Mouse (Mus musculus) liver, adult (tissue): ENCODE results near the gene Fyb.
A peak's percentile ranks its signal among the peaks of the same experiment; 100 is the strongest.

ENCODE experiments used
- GATA4 ChIP-seq: IDR thresholded peaks from 2 replicates; pipeline ENCODE4 v1.6.1; 2014; ENCODE audit warnings: mild to moderate bottlenecking, low read length; ENCODE audit not compliant: insufficient replicate concordance

Fyb gene

DNA sequence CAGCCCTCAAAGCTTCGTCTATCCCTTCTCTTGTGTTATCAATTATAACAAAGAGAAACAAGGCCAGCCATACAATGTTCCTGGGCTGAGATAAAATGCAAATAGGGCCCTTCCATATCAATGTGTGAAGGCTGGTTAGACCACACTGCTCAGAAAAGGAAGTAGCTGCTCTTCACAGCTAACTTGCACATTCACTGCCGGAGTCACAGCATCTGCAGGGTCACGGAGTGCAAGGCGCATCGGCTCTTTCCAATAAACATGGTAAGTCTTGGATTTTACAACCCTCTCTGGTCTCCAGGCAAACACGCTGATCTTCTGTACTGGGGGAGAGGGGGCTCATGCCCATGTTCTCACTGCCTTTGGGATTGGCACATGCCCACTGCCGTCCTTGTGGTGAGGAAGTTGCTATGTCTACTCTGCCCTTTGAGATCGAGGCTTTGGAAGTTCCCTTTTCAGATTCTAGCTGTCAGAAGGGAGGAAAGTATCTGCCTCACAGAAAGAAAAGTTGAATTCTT, at the start of gene Fyb:
Gene Fyb (plus strand): TSS at position 201 of the 515 bp plus-strand sequence.
- TF ChIP-seq GATA4: no peak

DNA sequence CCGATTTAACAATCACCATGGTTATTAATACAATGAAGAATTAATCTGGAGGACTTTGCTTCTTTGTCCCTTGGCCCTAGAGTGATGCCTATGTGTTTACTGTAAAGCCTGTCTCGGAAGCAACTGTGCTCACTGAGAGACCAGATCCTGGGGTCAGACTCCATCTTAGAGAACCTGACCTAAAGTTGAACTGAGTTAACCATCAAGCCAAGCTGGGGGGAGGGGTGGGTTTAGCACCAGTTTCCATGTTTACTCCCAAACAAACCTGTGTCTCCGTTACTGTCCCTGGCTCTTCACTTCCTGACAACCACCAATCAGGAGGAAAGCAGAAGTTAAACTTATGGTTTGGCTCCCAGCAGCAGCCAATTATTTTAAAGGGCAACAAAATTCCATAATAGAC, 39.1 kb upstream of the Fyb start:
- no peak for TF ChIP-seq GATA4

DNA sequence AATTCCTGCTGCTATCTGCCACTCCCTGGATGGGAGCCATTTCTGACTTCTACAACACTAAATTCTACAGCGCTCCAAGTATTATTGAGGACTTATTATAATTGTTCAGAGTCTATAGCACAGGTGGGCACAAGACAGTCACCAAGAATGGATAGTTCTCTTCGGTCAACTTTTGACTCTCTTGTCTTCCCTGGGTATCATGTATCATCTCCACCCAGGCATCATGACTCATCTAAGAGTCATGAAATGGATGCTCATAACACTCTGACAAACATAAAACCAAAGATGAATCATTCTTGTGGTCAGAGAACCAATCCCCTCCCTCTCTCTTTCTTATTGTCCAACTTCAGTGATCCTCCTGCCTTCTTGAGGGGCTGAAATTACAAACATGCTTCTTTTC, 30.3 kb upstream of the Fyb start:
- TF ChIP-seq GATA4: no peak

DNA sequence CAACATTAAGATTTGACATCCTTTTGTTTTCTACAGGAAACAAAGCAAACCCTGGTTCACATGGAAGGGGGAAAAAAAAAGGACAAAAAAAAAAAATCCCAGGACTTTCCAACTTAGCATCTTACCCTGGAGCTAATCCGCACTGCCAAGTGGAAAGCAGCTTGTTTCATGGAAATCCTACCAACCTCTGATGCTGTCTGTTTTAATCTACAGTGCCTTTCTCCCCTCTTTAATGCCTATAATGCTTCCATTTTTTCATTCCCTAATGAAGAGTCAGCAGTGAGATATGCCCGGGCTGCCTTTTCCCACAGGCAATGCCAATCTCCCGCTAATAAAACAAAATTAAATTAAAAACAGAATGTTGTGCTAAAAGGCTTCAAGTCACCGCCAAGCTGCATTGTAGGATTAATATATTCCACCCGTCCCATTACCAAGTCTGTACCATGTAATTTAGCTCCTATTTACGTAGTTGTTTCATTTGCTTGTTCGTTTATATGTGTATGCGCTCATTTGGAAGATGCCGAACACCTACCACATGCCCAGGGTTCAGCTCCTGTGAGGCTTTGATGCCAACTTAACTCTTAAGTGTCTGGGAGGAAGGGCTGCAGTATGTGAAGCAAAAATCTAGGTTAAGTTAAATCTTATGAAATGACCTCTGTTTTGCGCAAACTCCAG, 24.1 kb upstream of the Fyb start:
- no peak for TF ChIP-seq GATA4

DNA sequence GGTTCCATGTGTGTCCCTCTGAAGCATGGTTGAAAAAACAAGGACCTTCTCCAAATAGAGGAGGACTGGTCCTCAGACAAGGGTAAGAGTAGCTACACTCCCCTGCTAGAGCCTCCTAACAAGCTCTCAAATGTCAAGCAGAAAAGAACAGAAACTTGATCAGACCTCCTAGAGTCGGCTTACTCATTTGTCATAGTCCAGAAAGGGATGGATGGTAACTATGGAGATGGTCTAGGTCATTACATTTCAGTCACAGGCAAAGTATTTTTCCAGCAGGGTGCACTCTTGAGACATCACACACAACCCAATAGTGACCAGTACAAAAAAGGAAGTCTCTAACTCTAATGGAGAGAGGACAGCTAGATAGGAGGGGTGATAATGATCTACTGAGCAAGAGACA, 21.9 kb upstream of the Fyb start:
- no peak for TF ChIP-seq GATA4

DNA sequence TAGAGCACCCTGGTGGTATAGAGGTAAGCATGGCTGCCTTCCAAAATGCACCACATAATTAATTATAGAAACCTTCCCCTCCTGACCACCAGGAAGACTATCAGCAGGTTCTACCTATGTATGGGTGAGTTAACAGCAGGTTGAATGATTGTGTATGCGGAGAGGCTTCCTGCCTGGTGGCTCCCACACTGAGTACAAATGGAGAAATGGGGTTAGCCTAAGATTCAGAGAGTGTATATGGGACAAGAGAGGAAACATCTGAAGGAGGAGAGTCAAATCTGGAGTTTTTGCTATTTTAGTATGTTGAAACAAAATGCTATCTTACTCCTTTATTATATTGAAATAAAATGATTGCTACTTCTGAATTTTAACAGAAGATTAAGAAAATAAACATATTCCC, 5.1 kb upstream of the Fyb start:
- TF ChIP-seq GATA4: no peak

DNA sequence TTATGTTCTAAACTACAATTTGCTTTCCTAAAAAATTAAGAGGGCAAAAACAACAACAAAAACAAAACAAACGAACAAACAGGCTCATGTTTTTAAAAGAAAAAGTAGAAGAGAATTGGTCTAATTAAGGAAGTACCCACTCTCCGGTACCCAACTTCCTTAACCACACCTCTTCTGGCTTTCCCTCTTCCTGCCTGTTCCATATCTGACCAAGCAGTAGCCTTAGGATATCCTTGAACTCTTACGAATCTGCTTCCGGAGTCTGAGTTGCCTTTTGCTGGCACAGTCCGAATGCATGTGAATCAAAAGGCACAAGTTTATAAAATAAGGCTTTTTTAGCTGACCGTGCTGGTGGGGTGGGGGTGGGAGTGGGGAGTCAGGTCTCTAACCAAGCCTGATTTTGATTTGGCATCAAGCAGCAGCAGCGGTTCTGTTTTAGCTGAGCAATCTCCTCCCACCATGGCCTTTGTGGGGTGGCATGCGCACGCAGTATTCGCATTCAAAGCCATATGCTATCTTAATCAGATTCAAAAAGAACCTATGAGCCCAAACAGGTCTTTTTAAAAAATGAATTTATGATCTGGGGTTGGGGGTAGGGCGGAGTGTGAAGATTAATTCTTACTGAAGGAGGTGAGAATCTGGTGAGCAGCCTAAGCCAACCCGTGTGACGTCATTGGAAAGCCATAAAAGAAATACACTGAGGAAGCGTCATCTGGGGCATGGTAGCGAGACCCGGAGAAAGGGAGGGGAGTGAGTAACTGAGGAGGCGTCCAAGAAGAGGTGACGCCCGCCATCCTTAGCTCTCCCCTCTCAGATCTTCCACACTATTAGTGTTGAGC, 3.0 kb upstream of the Fyb start:
- no peak; the same call in 1 of the 2 replicates for TF ChIP-seq GATA4

DNA sequence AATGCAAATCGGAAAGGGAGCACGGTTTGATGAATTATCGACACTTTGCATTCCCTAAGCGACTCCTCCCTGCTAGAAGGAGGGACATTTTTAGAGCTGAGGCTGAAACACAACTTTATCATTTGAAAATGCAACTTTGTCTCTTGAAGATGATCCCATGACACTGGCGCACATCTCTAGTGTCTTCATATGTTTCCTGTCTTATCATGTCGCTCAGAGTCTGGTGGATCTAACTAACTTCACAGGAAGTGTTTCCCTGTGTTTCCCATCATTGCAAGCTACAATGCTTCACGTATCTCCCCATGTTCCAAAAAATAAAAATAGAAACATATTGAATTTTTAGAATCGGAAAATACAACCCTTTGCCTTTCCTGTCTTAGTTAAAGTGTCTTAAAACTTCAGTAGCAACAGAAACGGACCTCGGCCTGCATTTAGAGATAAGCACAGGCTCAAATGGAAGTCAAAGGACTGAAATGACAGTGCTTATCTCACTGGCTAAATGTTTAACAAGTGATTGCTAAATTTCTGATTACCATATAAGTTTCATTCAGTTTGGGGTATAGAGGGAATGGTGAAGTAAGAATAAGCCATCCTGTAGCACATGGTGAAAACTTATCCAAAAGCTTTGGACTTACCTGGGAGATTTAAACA, 2.0 kb upstream of the Fyb start:
- peak; percentile 63; the same call in 1 of the 2 replicates for TF ChIP-seq GATA4

DNA sequence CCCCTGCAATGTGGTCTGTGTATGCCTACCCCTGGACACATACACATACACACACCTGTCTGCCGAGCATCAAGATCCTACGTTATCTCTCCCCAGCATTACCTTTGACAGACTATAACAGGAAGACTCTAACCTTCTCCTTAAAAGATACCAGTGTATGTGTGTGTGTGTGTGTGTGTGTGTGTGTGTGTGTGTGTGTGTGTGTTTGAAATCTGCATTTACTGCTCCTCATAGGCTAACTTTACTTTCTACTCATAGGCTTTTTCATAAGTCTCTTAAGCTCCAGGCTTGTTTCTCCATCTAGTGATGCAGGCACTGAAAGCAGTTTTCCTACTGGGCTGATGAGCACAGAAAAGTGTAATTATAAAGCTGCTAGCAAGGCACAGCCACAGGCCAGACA, 2.1 kb downstream of the Fyb start:
- no peak for TF ChIP-seq GATA4

DNA sequence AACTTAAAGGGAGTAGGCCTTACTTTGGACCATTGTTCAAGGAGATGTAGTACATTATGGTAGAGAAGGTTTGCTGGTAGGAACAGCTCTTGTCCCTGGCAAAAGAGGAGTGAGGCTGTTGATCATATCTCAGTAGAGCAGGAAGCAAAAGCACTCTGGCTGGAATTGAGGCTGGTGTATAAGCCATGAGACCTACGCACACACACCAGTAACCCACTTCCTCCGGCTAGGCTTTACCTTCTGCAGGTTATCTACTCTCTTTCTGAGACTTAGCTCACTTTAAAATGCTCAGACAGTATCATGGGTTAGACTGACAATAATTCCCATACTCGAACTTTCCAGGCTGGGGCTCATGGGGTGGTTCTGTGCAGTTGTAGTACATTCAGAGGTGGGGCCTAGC, 2.7 kb downstream of the Fyb start:
- no peak for TF ChIP-seq GATA4

DNA sequence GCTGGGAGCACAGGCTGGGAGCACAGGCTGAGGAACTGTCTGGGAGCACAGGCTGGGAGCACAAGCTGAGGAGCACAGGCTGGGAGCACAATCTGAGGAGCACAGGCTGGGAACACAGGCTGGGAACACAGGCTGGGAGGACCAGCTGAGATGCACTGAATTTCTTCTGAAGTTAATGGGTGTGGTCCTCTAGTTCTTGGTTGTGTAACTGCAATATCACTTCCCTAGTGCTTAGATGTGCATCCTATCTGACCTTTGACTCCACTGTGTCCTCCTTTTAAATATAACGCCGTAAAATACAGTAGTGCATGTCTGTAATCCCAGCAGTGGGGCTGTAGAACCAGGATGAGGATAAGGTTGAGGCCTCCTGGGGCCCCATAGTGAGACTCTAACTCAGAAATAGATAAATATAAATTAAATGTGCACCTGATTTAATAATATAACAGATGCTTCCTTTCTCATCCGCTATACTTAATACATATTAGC, 11.2 kb downstream of the Fyb start:
- no peak for TF ChIP-seq GATA4

DNA sequence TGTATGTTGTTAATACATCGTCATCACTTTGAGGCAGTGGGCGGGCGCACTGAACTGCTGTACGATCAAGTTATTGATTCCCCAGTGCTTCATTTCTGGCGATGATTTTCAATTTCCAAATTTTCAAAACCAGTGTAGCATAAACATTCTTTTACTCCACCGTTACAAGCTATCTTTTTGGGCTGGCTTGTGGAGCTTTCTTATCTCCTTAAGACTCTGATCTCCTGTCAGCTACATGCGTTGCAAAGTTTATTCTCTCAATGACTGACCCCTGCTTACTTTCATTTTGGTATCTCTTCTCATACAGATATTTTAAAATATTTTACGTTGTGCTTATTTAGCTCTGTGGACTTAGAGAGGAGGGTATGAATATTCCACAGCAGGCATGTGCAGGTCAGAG, 11.9 kb downstream of the Fyb start:
- TF ChIP-seq GATA4: no peak

DNA sequence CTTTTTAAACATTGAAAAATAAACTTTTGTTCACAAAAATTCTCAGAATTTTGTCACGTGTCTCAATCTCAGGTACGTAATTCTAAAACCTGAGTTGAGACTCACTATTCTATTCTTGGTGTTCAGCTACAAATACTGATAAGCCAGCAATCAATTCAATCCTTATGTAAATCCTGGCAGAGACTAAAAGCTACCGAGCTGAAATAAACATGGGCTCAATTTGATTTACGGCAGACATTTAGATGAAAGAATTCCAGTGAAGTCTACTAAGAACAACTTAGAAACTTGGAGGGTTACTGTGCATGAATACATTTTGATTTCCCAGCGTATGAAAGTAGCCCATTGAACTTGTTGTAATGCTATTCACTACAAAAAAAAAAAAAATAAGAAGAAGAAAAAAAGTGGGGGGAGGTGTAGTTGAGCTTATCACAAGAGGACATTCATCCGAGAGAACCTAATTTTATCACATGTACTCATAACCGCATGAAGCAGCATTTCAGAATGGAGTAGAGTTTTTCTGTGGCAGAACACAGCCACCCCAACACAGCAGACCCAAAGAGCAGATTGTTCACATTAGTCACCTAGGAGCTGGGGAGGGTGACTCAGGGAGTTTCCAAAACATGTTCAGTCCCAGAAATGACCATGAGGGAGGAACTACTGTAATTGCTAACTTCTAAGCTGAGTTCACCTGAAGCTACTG, 17.1 kb downstream of the Fyb start:
- TF ChIP-seq GATA4: no peak

DNA sequence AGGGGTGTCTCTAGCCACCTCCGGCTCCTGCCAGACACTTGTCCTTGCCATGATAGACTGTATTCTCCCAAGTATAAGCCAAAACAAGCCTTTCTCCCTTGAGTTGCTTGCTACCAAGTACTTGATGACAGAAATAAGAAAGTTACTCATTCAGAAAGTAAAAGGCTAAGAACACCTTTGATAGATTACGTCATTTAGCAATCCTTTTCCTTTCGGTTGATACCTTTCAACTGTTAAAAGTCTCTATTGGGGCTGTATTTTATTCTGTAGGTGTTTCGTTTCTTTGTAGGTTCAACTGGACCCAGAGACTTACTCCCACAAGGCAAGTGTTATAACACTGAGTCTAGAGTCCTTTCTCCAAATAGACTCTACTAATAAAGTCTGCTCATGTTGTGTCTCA, 26.3 kb downstream of the Fyb start:
- no peak for TF ChIP-seq GATA4

DNA sequence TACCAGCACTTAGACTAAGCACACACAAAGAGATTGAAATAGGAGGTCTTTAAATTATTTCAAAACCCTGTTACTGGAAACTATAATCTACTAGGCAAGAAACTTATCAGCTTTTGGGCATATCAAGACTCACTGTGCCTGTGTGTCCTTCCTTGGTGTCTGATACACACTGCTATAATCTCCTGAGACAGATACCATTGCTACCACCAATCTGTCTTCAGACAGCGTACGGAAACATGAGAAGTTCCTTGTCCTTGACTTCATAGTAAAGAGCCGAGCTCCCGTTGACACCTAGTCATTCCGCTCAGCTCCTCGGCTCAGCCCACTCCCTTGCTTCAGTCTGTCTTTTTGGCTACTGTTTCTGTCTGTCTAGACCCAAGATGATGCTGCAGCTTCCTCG, 29.2 kb downstream of the Fyb start:
- TF ChIP-seq GATA4: no peak

DNA sequence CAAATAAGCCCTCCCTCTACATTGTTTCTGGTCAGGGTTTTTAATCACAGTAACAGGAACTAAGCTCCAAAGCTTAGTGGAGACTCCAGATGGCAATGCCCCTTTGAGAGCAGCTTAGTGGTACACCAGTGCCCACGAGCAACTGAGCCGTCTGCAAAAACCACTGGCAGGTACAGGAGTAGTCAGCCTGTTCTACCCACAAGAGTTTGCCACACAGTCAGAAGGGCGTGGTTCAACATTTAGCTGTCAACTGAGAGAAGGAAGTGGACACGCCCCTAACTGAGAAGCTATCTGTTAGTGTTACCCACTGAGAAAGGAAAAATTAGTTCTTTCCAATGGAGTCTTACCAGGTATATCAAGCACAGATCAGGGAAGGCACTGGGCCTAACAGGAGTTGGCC, 32.1 kb downstream of the Fyb start:
- no peak for TF ChIP-seq GATA4

DNA sequence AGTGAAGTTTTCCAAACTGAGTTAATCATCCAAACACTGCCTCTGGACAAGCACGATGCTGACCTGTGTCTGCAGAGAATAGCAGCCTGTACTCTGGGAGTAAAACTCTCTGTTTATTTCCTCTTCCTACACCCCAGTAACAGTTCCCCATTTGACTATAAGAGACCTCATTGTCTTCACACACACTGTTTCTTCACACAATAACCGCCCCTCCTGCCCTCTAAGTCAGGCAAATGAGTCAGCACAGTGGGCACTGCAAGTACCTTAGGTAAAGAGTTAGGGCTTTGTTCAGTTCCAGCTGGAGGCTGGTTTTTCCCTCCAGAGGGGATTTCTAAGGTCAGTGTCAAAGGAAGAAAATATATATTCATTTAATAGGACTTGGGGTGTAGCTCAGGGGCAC, 32.9 kb downstream of the Fyb start:
- TF ChIP-seq GATA4: no peak
